Mouse (Mus musculus) CH12.LX (cell line): ENCODE results near the gene Zfp213.

Experiments
- CTCF ChIP-seq, 2 experiments: IDR thresholded peaks in 1 of 2; conservative IDR thresholded peaks in 1 of 2; 2 replicates each; pipeline ENCODE4 v1.5.1; 2011 to 2012; ENCODE audit warnings: low read depth in 2 of 2, low read length in 2 of 2, improper control_type of control experiment in 1 of 2, inconsistent platforms in 1 of 2, mild to moderate bottlenecking in 1 of 2, moderate library complexity in 1 of 2
- E2F4 ChIP-seq: IDR thresholded peaks from 2 replicates; pipeline ENCODE4 v1.6.1; 2011; ENCODE audit warnings: low read depth, low read length, improper control_type of control experiment; ENCODE audit not compliant: insufficient replicate concordance
- EP300 ChIP-seq: IDR thresholded peaks from 2 replicates; pipeline ENCODE4 v1.6.1; 2011; ENCODE audit warnings: low read length, improper control_type of control experiment
- MAX ChIP-seq: IDR thresholded peaks from 2 replicates; pipeline ENCODE4 v1.6.1; 2011; ENCODE audit warnings: low read length, improper control_type of control experiment
- POLR2A ChIP-seq: IDR thresholded peaks from 2 replicates; pipeline ENCODE4 v1.6.1; 2011; ENCODE audit warnings: low read depth, mild to moderate bottlenecking, improper control_type of control experiment, low read length
- SMC3 ChIP-seq: IDR thresholded peaks from 2 replicates; pipeline ENCODE4 v1.6.1; 2011; ENCODE audit warnings: low read depth, low read length, improper control_type of control experiment

- TF ChIP-seq CTCF (conservative IDR thresholded peaks at IDR 0.05 in 1 of 2, IDR thresholded peaks at IDR 0.05 in 1 of 2; ENCODE audit: low read depth in 2 of 2, low read length in 2 of 2) (no peak), MAX (no peak), POLR2A (no peak), SMC3 (no peak), EP300 (no peak), E2F4 (no peak)
Observed at GRCm38 (mm10) chr17:23537554-23538255, 26.3 kb downstream of the Zfp213 start.
